Mouse (Mus musculus): ENCODE results near the gene Dpm2. TPM values are rescaled to one million over a fixed set of nuclear protein-coding genes. Genes with fewer than 3 reads are reported as not detected.

Dpm2 gene
- polyA plus RNA-seq, 1 experiment from 2014 or later, result 104 TPM

DNA sequence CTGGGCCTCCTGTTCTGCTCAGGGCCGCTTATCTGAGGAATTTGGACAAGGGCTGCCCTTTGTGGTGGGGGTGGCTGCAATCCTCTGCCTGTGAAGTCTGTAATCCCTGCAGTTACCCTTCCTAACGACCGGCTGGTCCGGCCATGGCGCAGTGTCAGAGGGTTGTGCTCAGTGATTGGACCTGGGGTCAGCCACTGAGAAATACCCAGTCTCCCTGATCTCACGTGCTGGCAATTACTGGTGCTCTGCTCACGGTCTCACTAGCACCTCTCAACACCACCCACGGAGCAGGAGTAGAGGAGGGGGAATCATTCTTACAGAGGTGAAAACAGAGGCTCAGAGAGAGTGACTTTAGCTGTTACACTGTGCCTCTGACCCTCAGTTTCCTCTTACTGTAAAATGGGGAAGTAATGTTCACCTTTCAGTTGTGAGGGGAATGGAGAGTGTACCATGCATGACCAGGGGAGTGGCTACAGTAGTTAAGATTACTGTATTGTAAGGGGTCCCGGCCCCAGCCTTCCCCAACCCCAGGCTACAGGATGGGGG is 33.2 kb upstream of the Dpm2 start:
- Histone ChIP-seq H3K27me3 (ENCODE audit: low read depth, poor library complexity, severe bottlenecking) (no peaks in the 10 kb centered on the region), H3K36me3 (no peaks in the 10 kb centered on the region), H3K27ac (peak overlapping the region; percentile 95), H3K4me3 (peak overlapping the region; percentile 92), H3K9me3 (replicated peaks) (no peaks in the 10 kb centered on the region), H3K4me1 (peaks cover 69% of the 10 kb centered on the region)
- no peak for DNase-seq (ENCODE audit: low spot score)
- 9% methylated on average over 9 of the region's 9 CpGs for WGBS

DNA sequence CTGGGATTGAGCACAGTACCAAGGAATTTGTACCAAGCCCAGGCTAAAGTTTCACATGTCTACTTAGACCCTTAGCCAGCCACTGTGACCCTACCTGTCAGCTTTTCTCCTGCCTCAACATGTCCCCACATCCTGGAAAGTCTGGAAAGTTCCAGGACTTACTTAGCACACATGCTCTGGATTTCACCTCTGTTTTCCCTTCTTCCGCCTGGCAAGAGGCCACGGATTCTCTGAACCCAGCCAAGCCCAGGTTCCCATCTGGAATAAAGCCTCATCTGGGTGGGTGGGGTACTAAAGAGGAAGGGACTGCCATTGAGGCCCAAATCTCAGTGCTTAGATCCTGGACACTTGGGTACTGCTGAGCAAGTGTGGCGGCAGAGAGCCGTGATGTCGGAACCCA is 32.7 kb upstream of the Dpm2 start:
- H3K27ac ChIP-seq, result peak overlapping the region; percentile 95; the same call in 1 of the 2 replicates
- DNase-seq (ENCODE audit: low spot score), result no peak
- H3K4me1 ChIP-seq, result peaks cover 68% of the 10 kb centered on the region
- H3K4me3 ChIP-seq, result peak overlapping the region; percentile 92
- H3K27me3 ChIP-seq (ENCODE audit: low read depth, poor library complexity, severe bottlenecking), result no peaks in the 10 kb centered on the region
- H3K9me3 ChIP-seq (replicated peaks), result no peaks in the 10 kb centered on the region
- H3K36me3 ChIP-seq, result peaks cover under 1% of the 10 kb centered on the region; the same call in 1 of the 2 replicates
- WGBS, result 80% methylated on average over 5 of the region's 5 CpGs

DNA sequence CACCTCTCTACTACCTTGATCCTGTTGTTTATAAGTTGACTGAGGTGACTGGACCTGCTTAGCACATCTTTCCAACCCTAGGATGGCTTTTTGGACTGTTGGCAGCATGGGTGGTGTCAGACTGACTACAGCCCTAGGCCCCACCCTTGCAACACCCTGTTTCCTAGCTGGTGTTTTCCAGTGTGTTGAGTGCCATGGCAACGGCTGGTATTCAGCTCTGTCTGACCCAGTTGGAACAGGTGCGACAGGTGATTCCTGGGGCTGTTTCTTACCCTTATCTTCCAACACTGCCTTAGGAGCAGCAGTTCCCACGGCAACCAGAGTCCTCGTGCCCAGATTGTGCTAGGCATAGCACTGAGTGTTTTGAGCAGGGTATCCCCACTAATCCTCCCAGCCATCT is 32.2 kb upstream of the Dpm2 start:
- Histone ChIP-seq H3K4me1 (peaks cover 63% of the 10 kb centered on the region), H3K27ac (no peak overlapping the region), H3K9me3 (replicated peaks) (no peaks in the 10 kb centered on the region), H3K27me3 (ENCODE audit: low read depth, poor library complexity, severe bottlenecking) (no peaks in the 10 kb centered on the region), H3K36me3 (peaks cover 6% of the 10 kb centered on the region), H3K4me3 (no peak overlapping the region; the same call in 1 of the 2 replicates)
- DNase-seq (ENCODE audit: low spot score), result no peak
- WGBS, result 82% methylated on average over 4 of the region's 4 CpGs

GRCm38 (mm10) chr2:32539452-32539981 is 31.1 kb upstream of the Dpm2 start:
- Histone ChIP-seq H3K27ac (peak overlapping the region; percentile 30; the same call in 1 of the 2 replicates), H3K36me3 (peaks cover 16% of the 10 kb centered on the region), H3K4me3 (no peak overlapping the region)

GRCm38 (mm10) chr2:32541333-32541908 is 29.2 kb upstream of the Dpm2 start:
- Histone ChIP-seq H3K4me1 (peaks cover 42% of the 10 kb centered on the region), H3K36me3 (peaks cover 32% of the 10 kb centered on the region), H3K27ac (no peak overlapping the region), H3K9me3 (replicated peaks) (no peaks in the 10 kb centered on the region), H3K27me3 (ENCODE audit: low read depth, poor library complexity, severe bottlenecking) (no peaks in the 10 kb centered on the region), H3K4me3 (no peak overlapping the region)
- no peak for DNase-seq (ENCODE audit: low spot score)
- 94% methylated on average over 2 of the region's 2 CpGs for WGBS

More at GRCm38 (mm10) chr2:32539452-32539981, 31.1 kb upstream of the Dpm2 start:
- no peaks in the 10 kb centered on the region for H3K9me3 ChIP-seq (replicated peaks)
- WGBS, result 88% methylated on average over 14 of the region's 14 CpGs
- H3K4me1 ChIP-seq, result peaks cover 52% of the 10 kb centered on the region
- H3K27me3 ChIP-seq (ENCODE audit: low read depth, poor library complexity, severe bottlenecking), result no peaks in the 10 kb centered on the region
- DNase-seq (ENCODE audit: low spot score), result no peak

DNA sequence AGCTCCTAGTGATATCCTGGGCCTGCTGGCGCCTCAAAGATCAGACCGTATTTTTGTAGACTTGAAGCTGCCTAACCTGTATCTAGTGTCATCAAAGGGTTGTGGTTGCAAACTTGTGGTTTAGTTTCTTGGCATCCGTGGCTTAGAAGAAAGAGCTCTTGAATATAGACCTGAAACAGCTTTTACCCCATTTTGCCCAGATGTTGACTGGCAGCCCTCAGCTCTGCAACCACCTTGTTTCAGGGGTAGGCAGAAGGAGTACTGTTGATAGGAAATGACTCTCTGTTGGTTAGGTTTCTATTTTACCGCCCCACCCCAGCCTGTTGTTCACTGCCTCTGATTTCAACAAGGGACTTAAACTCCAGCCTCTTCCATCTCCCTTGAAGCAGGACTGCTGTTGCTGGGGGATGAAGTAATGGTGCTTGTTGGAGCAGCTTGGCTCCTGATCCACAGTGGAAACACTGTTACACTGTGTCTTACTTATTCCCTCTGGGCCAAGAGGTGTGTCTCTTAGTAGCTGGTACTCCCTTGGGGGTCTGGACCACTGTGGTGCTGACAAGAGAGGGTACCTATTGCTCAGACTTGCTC is 28.6 kb upstream of the Dpm2 start:
- H3K4me3 ChIP-seq, result no peak overlapping the region
- no peaks in the 10 kb centered on the region for H3K9me3 ChIP-seq (replicated peaks)
- H3K4me1 ChIP-seq, result peaks cover 37% of the 10 kb centered on the region
- DNase-seq (ENCODE audit: low spot score), result no peak
- WGBS, result 93% methylated on average over 4 of the region's 4 CpGs
- peak overlapping the region; percentile 50; the same call in 1 of the 2 replicates for H3K27ac ChIP-seq
- no peaks in the 10 kb centered on the region for H3K27me3 ChIP-seq (ENCODE audit: low read depth, poor library complexity, severe bottlenecking)
- peaks cover 39% of the 10 kb centered on the region for H3K36me3 ChIP-seq

DNA sequence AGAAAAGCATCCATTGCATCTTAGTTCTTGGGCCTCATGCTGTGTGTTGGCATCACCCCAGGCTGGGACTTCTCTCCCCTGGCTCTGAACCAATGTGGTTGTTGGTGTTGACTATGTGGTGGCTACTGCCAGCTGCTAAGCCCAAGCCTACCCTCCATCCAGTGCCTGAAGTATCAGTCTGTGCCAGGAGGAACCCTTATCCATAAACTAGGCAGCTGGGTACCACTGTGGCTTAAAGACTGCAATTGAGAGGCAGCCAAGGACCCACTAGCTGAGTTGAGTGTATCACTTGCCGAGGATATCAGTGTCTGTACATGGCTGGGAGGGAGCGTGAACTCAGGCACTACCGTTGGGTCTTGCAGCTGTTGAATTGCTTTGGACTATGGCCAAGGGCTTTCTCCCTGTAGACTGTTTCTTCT is 27.6 kb upstream of the Dpm2 start:
- peaks cover 30% of the 10 kb centered on the region for H3K4me1 ChIP-seq
- H3K9me3 ChIP-seq (replicated peaks), result no peaks in the 10 kb centered on the region
- H3K27me3 ChIP-seq (ENCODE audit: low read depth, poor library complexity, severe bottlenecking), result no peaks in the 10 kb centered on the region
- no peak overlapping the region for H3K4me3 ChIP-seq
- H3K36me3 ChIP-seq, result peaks cover 47% of the 10 kb centered on the region
- H3K27ac ChIP-seq, result no peak overlapping the region
- 95% methylated on average over 3 of the region's 3 CpGs for WGBS
- no peak for DNase-seq (ENCODE audit: low spot score)

GRCm38 (mm10) chr2:32546951-32547350 is 23.7 kb upstream of the Dpm2 start:
- Histone ChIP-seq H3K27ac (no peak overlapping the region), H3K9me3 (replicated peaks) (no peaks in the 10 kb centered on the region), H3K4me3 (no peak overlapping the region), H3K4me1 (peaks cover 19% of the 10 kb centered on the region), H3K36me3 (peaks cover 67% of the 10 kb centered on the region), H3K27me3 (ENCODE audit: low read depth, poor library complexity, severe bottlenecking) (no peaks in the 10 kb centered on the region)
- DNase-seq (ENCODE audit: low spot score), result no peak
- WGBS, result 90% methylated on average over 1 of the region's 1 CpGs

GRCm38 (mm10) chr2:32547380-32547779 is 23.3 kb upstream of the Dpm2 start:
- WGBS, result 83% methylated on average over 5 of the region's 5 CpGs
- no peak for DNase-seq (ENCODE audit: low spot score)
- Histone ChIP-seq H3K27ac (no peak overlapping the region), H3K4me1 (peaks cover 19% of the 10 kb centered on the region), H3K9me3 (replicated peaks) (no peaks in the 10 kb centered on the region), H3K36me3 (peaks cover 67% of the 10 kb centered on the region), H3K4me3 (no peak overlapping the region), H3K27me3 (ENCODE audit: low read depth, poor library complexity, severe bottlenecking) (no peaks in the 10 kb centered on the region)

- H3K36me3 ChIP-seq, result peaks cover 68% of the 10 kb centered on the region
- no peak overlapping the region for H3K4me3 ChIP-seq
- 89% methylated on average over 7 of the region's 7 CpGs for WGBS
- peaks cover 19% of the 10 kb centered on the region for H3K4me1 ChIP-seq
- H3K9me3 ChIP-seq (replicated peaks), result no peaks in the 10 kb centered on the region
- H3K27ac ChIP-seq, result no peak overlapping the region
- no peak for DNase-seq (ENCODE audit: low spot score)
- no peaks in the 10 kb centered on the region for H3K27me3 ChIP-seq (ENCODE audit: low read depth, poor library complexity, severe bottlenecking)
Observed at GRCm38 (mm10) chr2:32547964-32548739, 22.5 kb upstream of the Dpm2 start.

DNA sequence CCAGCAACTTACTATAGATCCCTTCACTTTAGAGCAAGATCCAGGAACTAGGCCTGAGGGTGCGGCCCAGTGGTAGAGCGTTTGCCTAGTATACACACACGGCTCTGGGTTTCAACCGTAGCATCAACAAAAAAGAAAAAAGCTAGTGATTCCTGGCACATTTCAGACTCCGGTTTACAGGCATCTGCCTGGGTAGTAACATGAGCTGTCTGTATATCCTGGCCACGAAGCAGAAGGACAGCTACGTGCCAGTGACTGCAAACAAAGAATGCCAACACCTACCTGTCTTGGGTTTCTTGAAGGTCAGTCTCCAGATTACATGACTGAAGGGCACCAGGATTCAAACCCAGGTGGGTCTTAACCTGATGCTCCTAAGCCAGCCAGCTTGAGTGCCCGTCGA is 21.5 kb upstream of the Dpm2 start:
- H3K4me1 ChIP-seq, result peaks cover 19% of the 10 kb centered on the region
- H3K9me3 ChIP-seq (replicated peaks), result no peaks in the 10 kb centered on the region
- WGBS, result 87% methylated on average over 9 of the region's 9 CpGs
- no peaks in the 10 kb centered on the region for H3K27me3 ChIP-seq (ENCODE audit: low read depth, poor library complexity, severe bottlenecking)
- H3K27ac ChIP-seq, result peak overlapping the region; percentile 17; the same call in 1 of the 2 replicates
- peaks cover 60% of the 10 kb centered on the region for H3K36me3 ChIP-seq
- no peak overlapping the region for H3K4me3 ChIP-seq
- no peak for DNase-seq (ENCODE audit: low spot score)

- WGBS, result 66% methylated on average over 6 of the region's 6 CpGs
- Histone ChIP-seq H3K36me3 (peaks cover 55% of the 10 kb centered on the region), H3K4me3 (no peak overlapping the region), H3K4me1 (peaks cover 19% of the 10 kb centered on the region), H3K27ac (peak overlapping the region; percentile 17; the same call in 1 of the 2 replicates), H3K9me3 (replicated peaks) (no peaks in the 10 kb centered on the region), H3K27me3 (ENCODE audit: low read depth, poor library complexity, severe bottlenecking) (no peaks in the 10 kb centered on the region)
- DNase-seq (ENCODE audit: low spot score), result no peak
Observed at GRCm38 (mm10) chr2:32549764-32550163, 20.9 kb upstream of the Dpm2 start.

All from limb, embryonic 10.5 days (tissue).